Mouse (Mus musculus): ENCODE data around the gene Ehmt2. TPM values are rescaled to one million over a fixed set of nuclear protein-coding genes. Genes with fewer than 3 reads are reported as not detected.
"Not testable (repeated sequence)": the region's sequence is repeated elsewhere in the genome, so short reads cannot be mapped to it uniquely, and the experiment has no call there.

Ehmt2 gene
- polyA plus RNA-seq, 1 experiment = 242 TPM

- TF ChIP-seq CTCF (IDR thresholded peaks at IDR 0.05; ENCODE audit: extremely low read depth, insufficient read length, insufficient replicate concordance, low read depth, low read length) = no peak
- TF ChIP-seq POLR2A (IDR thresholded peaks at IDR 0.05; ENCODE audit: low read depth, low read length) = no peak
- WGBS = 83% methylated on average over 6 of the region's 6 CpGs
- Histone ChIP-seq H3K4me3 (ENCODE audit: low read depth, low read length) (no peak overlapping the region), H3K36me3 (ENCODE audit: control insufficient read depth, insufficient read depth, low read length) (peaks cover 12% of the 10 kb centered on the region), H3K27me3 (ENCODE audit: control insufficient read depth, insufficient read depth, low read length) (no peaks in the 10 kb centered on the region), H3K4me1 (ENCODE audit: control insufficient read depth, insufficient read depth, insufficient read length, low read length) (peaks cover 21% of the 10 kb centered on the region), H3K27ac (ENCODE audit: insufficient read depth, low read depth, low read length) (no peak overlapping the region)
Observed at GRCm38 (mm10) chr17:34937960-34938505, 39.8 kb downstream of the Ehmt2 start.

DNA sequence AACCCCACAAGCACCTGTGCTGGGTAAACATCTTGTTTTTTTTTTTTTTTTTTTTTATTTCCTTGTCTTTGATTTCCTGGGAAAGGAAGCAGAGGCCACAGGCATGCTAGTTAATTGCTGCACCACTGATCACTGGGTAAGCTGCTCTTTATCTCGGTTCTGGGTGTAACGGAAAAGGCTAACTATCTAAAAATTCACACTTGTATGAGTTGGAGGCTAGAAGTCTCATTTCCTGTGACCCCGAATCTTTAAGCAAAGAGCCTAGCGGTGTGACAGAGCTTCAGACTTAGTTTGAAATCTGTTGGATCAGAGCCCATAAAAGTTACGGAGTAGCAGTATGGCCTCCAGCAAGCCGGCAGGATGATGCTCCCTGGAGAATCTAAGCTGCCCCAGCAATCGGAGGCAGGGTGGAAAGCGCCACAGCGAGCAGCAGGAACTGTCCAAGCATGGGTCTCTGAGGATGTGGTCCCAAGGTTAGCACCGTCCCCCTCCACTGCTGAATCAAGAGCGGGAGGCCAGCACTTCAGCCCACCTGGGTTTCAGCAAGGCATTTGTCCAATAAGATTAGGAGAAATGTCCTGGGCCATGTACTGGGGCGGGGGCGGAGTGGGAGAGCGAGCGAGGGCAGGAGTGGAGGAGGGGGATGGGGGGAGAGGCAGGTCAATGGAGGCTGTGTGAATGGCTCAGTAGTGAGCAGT is 43.2 kb downstream of the Ehmt2 start:
- 24% methylated on average over 15 of the region's 15 CpGs for WGBS
- H3K27me3 ChIP-seq (ENCODE audit: control insufficient read depth, insufficient read depth, low read length) = no peaks in the 10 kb centered on the region
- no peak for TF ChIP-seq POLR2A (IDR thresholded peaks at IDR 0.05; ENCODE audit: low read depth, low read length)
- TF ChIP-seq CTCF (IDR thresholded peaks at IDR 0.05; ENCODE audit: extremely low read depth, insufficient read length, insufficient replicate concordance, low read depth, low read length) = no peak
- no peak overlapping the region for H3K27ac ChIP-seq (ENCODE audit: insufficient read depth, low read depth, low read length)
- H3K4me1 ChIP-seq (ENCODE audit: control insufficient read depth, insufficient read depth, insufficient read length, low read length) = peaks cover 25% of the 10 kb centered on the region
- peak overlapping the region; percentile 46 for H3K4me3 ChIP-seq (ENCODE audit: low read depth, low read length)
- no peaks in the 10 kb centered on the region for H3K36me3 ChIP-seq (ENCODE audit: control insufficient read depth, insufficient read depth, low read length)

DNA sequence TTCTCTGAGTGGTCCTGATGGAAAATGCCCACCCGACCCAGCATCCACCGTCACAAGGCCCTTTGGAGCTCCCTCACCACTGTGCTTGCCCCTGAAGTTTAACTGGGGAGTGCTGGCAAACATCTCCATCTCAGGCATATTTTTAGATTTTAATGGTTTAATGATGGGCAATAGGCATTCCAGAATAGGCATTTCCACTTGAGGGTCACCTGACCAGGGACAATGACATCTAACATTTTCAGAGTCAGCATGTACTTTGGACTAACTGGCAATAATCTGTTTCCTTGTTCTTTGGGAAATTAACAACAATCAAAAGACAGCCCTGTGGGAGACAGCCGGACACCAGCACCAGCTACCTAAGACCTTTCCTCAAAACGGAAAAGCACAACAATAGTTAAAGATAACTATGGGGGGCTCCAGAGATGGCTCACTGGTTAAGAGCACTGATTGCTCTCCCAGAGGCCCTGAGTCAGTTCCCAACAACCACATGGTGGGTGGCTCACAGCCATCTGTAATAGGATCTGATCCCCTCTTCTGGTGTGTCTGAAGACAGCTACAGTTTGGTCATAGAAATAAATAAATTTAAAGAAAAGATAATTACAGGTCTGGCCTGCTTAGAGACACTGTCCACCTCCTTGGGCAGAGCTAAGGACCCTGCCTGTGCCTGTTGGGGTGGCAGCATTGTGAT is 45.0 kb downstream of the Ehmt2 start:
- Histone ChIP-seq H3K4me3 (ENCODE audit: low read depth, low read length) (no peak overlapping the region), H3K36me3 (ENCODE audit: control insufficient read depth, insufficient read depth, low read length) (no peaks in the 10 kb centered on the region), H3K27me3 (ENCODE audit: control insufficient read depth, insufficient read depth, low read length) (no peaks in the 10 kb centered on the region), H3K27ac (ENCODE audit: insufficient read depth, low read depth, low read length) (peak overlapping the region; percentile 75), H3K4me1 (ENCODE audit: control insufficient read depth, insufficient read depth, insufficient read length, low read length) (peaks cover 25% of the 10 kb centered on the region)
- WGBS = 39% methylated on average over 4 of the region's 4 CpGs
- TF ChIP-seq POLR2A (IDR thresholded peaks at IDR 0.05; ENCODE audit: low read depth, low read length) = no peak
- no peak for TF ChIP-seq CTCF (IDR thresholded peaks at IDR 0.05; ENCODE audit: extremely low read depth, insufficient read length, insufficient replicate concordance, low read depth, low read length)

- peaks cover 27% of the 10 kb centered on the region for H3K4me1 ChIP-seq (ENCODE audit: control insufficient read depth, insufficient read depth, insufficient read length, low read length)
- TF ChIP-seq POLR2A (IDR thresholded peaks at IDR 0.05; ENCODE audit: low read depth, low read length) = no peak
- no peak for TF ChIP-seq CTCF (IDR thresholded peaks at IDR 0.05; ENCODE audit: extremely low read depth, insufficient read length, insufficient replicate concordance, low read depth, low read length)
- no peak overlapping the region for H3K4me3 ChIP-seq (ENCODE audit: low read depth, low read length)
- H3K27ac ChIP-seq (ENCODE audit: insufficient read depth, low read depth, low read length) = peak overlapping the region; percentile 44
- H3K36me3 ChIP-seq (ENCODE audit: control insufficient read depth, insufficient read depth, low read length) = 0 out of 2 replicates have a peak, but pooled peaks cover 1% of the 10 kb centered on the region
- no peaks in the 10 kb centered on the region for H3K27me3 ChIP-seq (ENCODE audit: control insufficient read depth, insufficient read depth, low read length)
Observed at GRCm38 (mm10) chr17:34944362-34944761, 46.1 kb downstream of the Ehmt2 start.

GRCm38 (mm10) chr17:34946486-34947140 is 48.3 kb downstream of the Ehmt2 start:
- 79% methylated on average over 5 of the region's 5 CpGs for WGBS

DNA sequence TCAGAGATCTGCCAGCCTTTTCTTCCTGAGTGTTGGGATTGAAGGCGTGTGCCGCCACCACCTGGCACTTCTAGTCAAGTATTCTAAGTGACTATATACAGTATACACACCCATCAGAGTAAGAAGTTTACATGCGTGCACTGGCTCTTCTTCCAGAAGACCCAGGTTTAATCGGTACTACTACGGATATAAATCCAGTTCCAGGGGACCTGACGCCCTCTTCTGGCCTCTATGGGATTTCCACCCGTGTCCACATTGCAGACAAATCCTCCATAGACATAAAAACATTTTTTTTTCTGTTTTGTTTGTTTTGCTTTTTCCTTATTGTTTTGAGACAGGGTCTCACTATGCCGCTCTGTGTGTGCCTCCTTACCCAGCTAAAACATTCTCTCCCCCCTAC is 49.3 kb downstream of the Ehmt2 start:
- 15% methylated on average over 8 of the region's 8 CpGs for WGBS
- Histone ChIP-seq H3K4me1 (ENCODE audit: control insufficient read depth, insufficient read depth, insufficient read length, low read length) (peaks cover 24% of the 10 kb centered on the region), H3K27me3 (ENCODE audit: control insufficient read depth, insufficient read depth, low read length) (no peaks in the 10 kb centered on the region), H3K27ac (ENCODE audit: insufficient read depth, low read depth, low read length) (no peak overlapping the region), H3K36me3 (ENCODE audit: control insufficient read depth, insufficient read depth, low read length) (peaks cover 6% of the 10 kb centered on the region), H3K4me3 (ENCODE audit: low read depth, low read length) (no peak overlapping the region)
- TF ChIP-seq CTCF (IDR thresholded peaks at IDR 0.05; ENCODE audit: extremely low read depth, insufficient read length, insufficient replicate concordance, low read depth, low read length) = peak; percentile 42; the same call in 1 of the 2 replicates
- TF ChIP-seq POLR2A (IDR thresholded peaks at IDR 0.05; ENCODE audit: low read depth, low read length) = no peak

More at GRCm38 (mm10) chr17:34946486-34947140, 48.3 kb downstream of the Ehmt2 start:
- H3K36me3 ChIP-seq (ENCODE audit: control insufficient read depth, insufficient read depth, low read length) = peaks cover 6% of the 10 kb centered on the region
- H3K4me3 ChIP-seq (ENCODE audit: low read depth, low read length) = no peak overlapping the region
- no peak overlapping the region for H3K27ac ChIP-seq (ENCODE audit: insufficient read depth, low read depth, low read length)
- no peaks in the 10 kb centered on the region for H3K27me3 ChIP-seq (ENCODE audit: control insufficient read depth, insufficient read depth, low read length)
- peaks cover 27% of the 10 kb centered on the region for H3K4me1 ChIP-seq (ENCODE audit: control insufficient read depth, insufficient read depth, insufficient read length, low read length)
- no peak for TF ChIP-seq POLR2A (IDR thresholded peaks at IDR 0.05; ENCODE audit: low read depth, low read length)
- TF ChIP-seq CTCF (IDR thresholded peaks at IDR 0.05; ENCODE audit: extremely low read depth, insufficient read length, insufficient replicate concordance, low read depth, low read length) = no peak

- not testable (repeated sequence) for H3K4me3 ChIP-seq (ENCODE audit: low read depth, low read length); H3K36me3 ChIP-seq (ENCODE audit: control insufficient read depth, insufficient read depth, low read length); H3K27me3 ChIP-seq (ENCODE audit: control insufficient read depth, insufficient read depth, low read length)
- peaks cover 20% of the 10 kb centered on the region; the same call in 1 of the 2 replicates for H3K4me1 ChIP-seq (ENCODE audit: control insufficient read depth, insufficient read depth, insufficient read length, low read length)
- WGBS = 49% methylated on average over 9 of the region's 9 CpGs
- H3K27ac ChIP-seq (ENCODE audit: insufficient read depth, low read depth, low read length) = peak overlapping the region; percentile 92
Observed at GRCm38 (mm10) chr17:34948721-34949552, 50.7 kb downstream of the Ehmt2 start.
